Mouse (Mus musculus) heart, postnatal 10 days (tissue): ENCODE measurements at regions not wholly inside any gene's neighbourhood (a gene's known extent, or its start where the extent isn't known, plus 50 kb on each side); places are given as distances from the start of the nearest gene placed in this dataset.

Experiments used
- DNase-seq, 2 experiments: peaks; one replicate each; pipeline ENCODE4 v3.0.0; 2021
- intact Hi-C: fragments of 180-260 bp; cut with DNase I; formaldehyde crosslinking; loops from one replicate; pipeline ENCODE4 v1.15.1; 2025

GRCm38 (mm10) chr13:105377038-105377437 lies 66.4 kb upstream of the Htr1a start:
- intact Hi-C loops, result loop anchor here (1.0 kb wide), 2 partner anchors 111 to 429 kb away; no protein-coding TSS in a partner anchor
- DNase-seq, result peak; percentile 58 to 70

DNA sequence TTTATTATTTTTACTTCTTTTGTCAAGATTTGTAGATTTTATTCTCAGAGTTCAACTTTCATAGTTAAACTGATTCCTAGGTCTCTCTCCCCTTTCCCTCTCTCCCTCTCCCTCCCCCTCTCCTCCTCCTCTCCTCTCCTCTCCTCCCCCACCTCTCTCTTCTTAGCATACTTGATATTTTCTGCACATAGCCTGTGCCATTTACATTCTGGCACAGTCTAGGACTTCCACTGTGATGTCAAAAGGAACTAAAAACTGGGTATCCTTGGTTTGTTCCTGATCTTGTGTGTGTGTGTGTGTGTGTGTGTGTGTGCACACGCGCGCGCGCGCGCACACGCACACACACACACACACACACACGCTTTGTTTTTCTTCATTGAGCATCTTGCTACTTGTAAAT lies 64.9 kb upstream of the Htr1a start:
- intact Hi-C loops, result no loop called here

DNA sequence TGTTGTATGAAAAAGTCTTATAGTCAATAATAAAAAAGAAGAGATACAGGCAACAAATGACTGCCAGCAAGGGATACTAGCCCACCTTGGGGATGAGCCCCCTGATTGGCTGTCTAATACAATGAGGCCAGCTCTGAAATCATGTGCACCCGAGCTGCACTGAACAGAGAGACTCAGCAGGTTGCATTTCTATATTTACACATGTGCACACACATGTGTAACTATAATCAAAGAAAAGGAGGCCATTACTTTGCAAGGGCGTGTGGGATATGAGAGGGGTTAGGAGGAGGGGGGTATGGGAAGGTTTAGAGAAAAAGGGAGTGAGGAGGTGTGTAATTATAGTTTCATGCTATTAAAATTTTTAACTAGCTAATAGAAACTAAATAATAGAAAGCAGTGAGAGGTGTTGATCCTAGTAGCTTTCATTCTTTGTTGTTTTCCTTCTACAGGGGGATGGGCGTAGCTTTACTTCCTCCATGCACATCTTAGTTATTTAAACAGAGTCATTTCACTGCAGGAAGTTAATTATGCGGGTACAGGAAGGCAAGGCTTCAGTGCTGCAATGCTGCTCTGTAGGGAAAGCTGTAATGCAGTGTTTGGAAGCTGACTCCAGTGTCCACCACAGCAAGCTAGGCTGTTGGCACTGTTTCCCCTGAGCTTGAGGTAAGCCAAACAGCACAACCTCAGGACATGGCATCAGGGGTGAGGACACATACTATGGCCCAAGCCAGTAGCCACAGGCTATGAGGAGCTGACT lies 56.2 kb upstream of the Htr1a start:
- intact Hi-C loops, result no loop called here
- no peak for DNase-seq

More for the DNA sequence above, 64.9 kb upstream of the Htr1a start:
- DNase-seq, result no peak
